Comparison of ENCODE assay signal across 11 mouse cellular contexts in the genomic region with DNA sequence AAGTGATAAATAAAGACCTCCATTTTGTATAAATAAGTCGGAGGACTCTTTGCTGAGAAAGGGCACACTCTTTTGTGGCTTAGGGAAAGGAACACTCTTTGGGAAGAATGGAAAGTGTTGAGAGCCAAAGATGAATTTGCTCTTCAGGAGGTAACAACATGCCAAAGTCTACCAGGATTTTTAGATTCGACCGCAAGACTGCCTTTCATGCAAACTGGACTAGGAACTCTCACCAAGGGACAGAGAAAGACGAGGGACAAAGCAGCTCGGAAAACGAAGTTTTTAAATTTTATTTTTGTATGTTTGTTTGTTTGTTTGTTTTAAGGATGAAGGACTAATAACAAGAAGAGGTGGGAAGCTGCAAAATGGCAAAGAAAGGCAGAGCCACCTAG. TPM values are rescaled to one million over a fixed set of nuclear protein-coding genes. Genes with fewer than 3 reads are reported as not detected.
A peak's percentile ranks its signal among the peaks of the same experiment; 100 is the strongest.
DNase-seq lines count a peak whose midpoint lies in the region; ATAC-seq and TF ChIP-seq lines count a peak whose summit lies in the region.
"Had no signal": no experiment of that assay in that cellular context is flagged by ENCODE, and none has a peak within 500 bp of the region (broad histone marks: within the 10 kb centered on the region; RNA-seq: fewer than 3 reads in every experiment).

No protein-coding gene starts in this region.

- H3K9ac ChIP-seq in lung, embryonic 16.5 days (ENCODE audit: low read length): no peak overlapping the region
- no peak overlapping the region for H3K9ac ChIP-seq in lung, postnatal 0 days (replicated peaks; ENCODE audit: low read depth)
- peak overlapping the region; percentile 26; the same call in 1 of the 2 replicates for H3K9ac ChIP-seq in limb, embryonic 15.5 days

- ATAC-seq in lung, embryonic 16.5 days (ENCODE audit: low read depth): no peak
- ATAC-seq in lung, postnatal 0 days: no peak
- no peak for ATAC-seq in limb, embryonic 15.5 days (ENCODE audit: insufficient number of reproducible peaks, low FRiP score, low TSS enrichment, low read depth)
- ATAC-seq in erythroid progenitor cell, adult 5-6 weeks (replicated peaks; ENCODE audit: low FRiP score, poor library complexity, severe bottlenecking): no peak

- no peak for TF ChIP-seq CTCF in lung, postnatal 0 days (IDR thresholded peaks at IDR 0.05)

- peak overlapping the region; percentile 38 for H3K4me2 ChIP-seq in lung, embryonic 16.5 days (ENCODE audit: low read depth, low read length)
- no peak overlapping the region; the same call in 1 of the 2 replicates for H3K4me2 ChIP-seq in lung, postnatal 0 days (replicated peaks; ENCODE audit: low read depth, low read length)
- H3K4me2 ChIP-seq in limb, embryonic 15.5 days: peak overlapping the region; percentile 74

- no peaks in the 10 kb centered on the region for H3K4me1 ChIP-seq in lung, embryonic 16.5 days (replicated peaks; ENCODE audit: control insufficient read depth, insufficient read depth, low read length)
- H3K4me1 ChIP-seq in lung, postnatal 0 days (ENCODE audit: insufficient read depth, low read depth, low read length): no peaks in the 10 kb centered on the region
- peaks cover 11% of the 10 kb centered on the region for H3K4me1 ChIP-seq in limb, embryonic 15.5 days

- no peak overlapping the region for H3K27ac ChIP-seq in lung, embryonic 16.5 days (ENCODE audit: low read length)
- H3K27ac ChIP-seq in lung, postnatal 0 days (ENCODE audit: low read length): no peak overlapping the region
- H3K27ac ChIP-seq in limb, embryonic 15.5 days: no peak overlapping the region

- 23% methylated on average over 6 of the region's 6 CpGs for WGBS in lung, embryonic 16.5 days
- WGBS in lung, postnatal 0 days: 25% methylated on average over 6 of the region's 6 CpGs
- 19% methylated on average over 6 of the region's 6 CpGs for WGBS in limb, embryonic 15.5 days

- no peak for TF ChIP-seq EP300 in lung, postnatal 0 days (IDR thresholded peaks at IDR 0.05)

- H3K9me3 ChIP-seq in lung, embryonic 16.5 days (ENCODE audit: control insufficient read depth, low read length): no peaks in the 10 kb centered on the region
- H3K9me3 ChIP-seq in lung, postnatal 0 days (ENCODE audit: low read length): no peaks in the 10 kb centered on the region
- no peaks in the 10 kb centered on the region for H3K9me3 ChIP-seq in limb, embryonic 15.5 days

- no peaks in the 10 kb centered on the region; the same call in 1 of the 2 replicates for H3K27me3 ChIP-seq in lung, embryonic 16.5 days (ENCODE audit: control insufficient read depth, insufficient read depth, low read depth, low read length)
- H3K27me3 ChIP-seq in lung, postnatal 0 days (replicated peaks; ENCODE audit: insufficient read depth, low read length): no peaks in the 10 kb centered on the region
- peaks cover 15% of the 10 kb centered on the region; the same call in 1 of the 2 replicates for H3K27me3 ChIP-seq in limb, embryonic 15.5 days

- no peaks in the 10 kb centered on the region for H3K36me3 ChIP-seq in lung, embryonic 16.5 days (ENCODE audit: control insufficient read depth, insufficient read depth, low read length)
- H3K36me3 ChIP-seq in lung, postnatal 0 days (ENCODE audit: insufficient read depth, low read length): no peaks in the 10 kb centered on the region
- no peaks in the 10 kb centered on the region for H3K36me3 ChIP-seq in limb, embryonic 15.5 days

- DNase-seq in cerebellum, adult 8-10 months: peak; percentile 26
- DNase-seq in cerebellum, postnatal 36 days: no peak
- DNase-seq in lung, postnatal 0 days (ENCODE audit: low spot score): no peak
- no peak for DNase-seq in right cerebral cortex, postnatal 25 days
- DNase-seq in urinary bladder, adult 18-20 months (ENCODE audit: low spot score in 2 of 2): no peak
- DNase-seq: thymus, postnatal 25 days had no signal

- H3K4me3 ChIP-seq in lung, embryonic 16.5 days (ENCODE audit: low read length): peak overlapping the region; percentile 25
- no peak overlapping the region for H3K4me3 ChIP-seq in lung, postnatal 0 days (ENCODE audit: low read depth, low read length)
- H3K4me3 ChIP-seq in limb, embryonic 15.5 days: peak overlapping the region; percentile 40
- H3K4me3 ChIP-seq: erythroblast, embryonic 14.5 days had no signal

RNA-seq across cellular contexts. Expression of gene Plcxd3, which starts 0.3 kb away (rescaled TPM):
- 0.45 and 1.1 TPM in 2 replicates for polyA plus RNA-seq in lung, embryonic 16.5 days (2015; fragmentation: Nextera tagmentation; extraction: Ambion mirVana)
- 0.41 and 0.58 TPM in 2 replicates for polyA plus RNA-seq in lung, postnatal 0 days (2015; fragmentation: Nextera tagmentation; extraction: Ambion mirVana)
- polyA plus RNA-seq in limb, embryonic 15.5 days (2015; fragmentation: Nextera tagmentation; extraction: Ambion mirVana): 2.1 TPM in 2 replicates
- total RNA-seq in erythroid progenitor cell, adult 5-6 weeks (2015; ENCODE audit: low replicate concordance): not detected in 2 replicates
- total RNA-seq in erythroid progenitor cell, adult 5-6 weeks (2017; ENCODE audit: low replicate concordance): not detected in 2 replicates
- total RNA-seq: neutrophil, adult 5-6 weeks had no signal
- polyA plus RNA-seq: erythroblast, embryonic 14.5 days had no signal
